Mouse (Mus musculus) forebrain, embryonic 12.5 days (tissue): Measurements from ENCODE around the gene Il31ra. TPM values are rescaled to one million over a fixed set of nuclear protein-coding genes. Genes with fewer than 3 reads are reported as not detected.

Source experiments
- ATAC-seq: fragments of 200-750 bp; cut with Nextera tagmentation; 2 replicates; pipeline ENCODE4 v1.8.0; 2017; ENCODE audit warnings: moderate TSS enrichment; ENCODE audit not compliant: low FRiP score
- H3K27ac ChIP-seq: fragments of 300-500 bp; sonication (generic); 2 replicates; pipeline ENCODE4 v1.5.1; 2016; ENCODE audit warnings: mild to moderate bottlenecking
- H3K27me3 ChIP-seq: fragments of 300-500 bp; sonication (generic); 2 replicates; pipeline ENCODE4 v1.6.1; 2016; ENCODE audit warnings: mild to moderate bottlenecking
- H3K36me3 ChIP-seq: fragments of 300-500 bp; sonication (generic); replicated peaks from 2 replicates; pipeline ENCODE4 v1.6.1; 2016; ENCODE audit warnings: mild to moderate bottlenecking
- H3K4me1 ChIP-seq: fragments of 300-500 bp; sonication (generic); 2 replicates; pipeline ENCODE4 v1.6.1; 2016
- H3K4me2 ChIP-seq: fragments of 300-500 bp; sonication (generic); 2 replicates; pipeline ENCODE4 v1.6.1; 2016; ENCODE audit warnings: mild to moderate bottlenecking, moderate library complexity
- H3K4me3 ChIP-seq: fragments of 300-500 bp; sonication (generic); replicated peaks from 2 replicates; pipeline ENCODE4 v1.5.1; 2016; ENCODE audit warnings: mild to moderate bottlenecking
- H3K9ac ChIP-seq: fragments of 300-500 bp; sonication (generic); 2 replicates; pipeline ENCODE4 v1.6.1; 2016; ENCODE audit warnings: mild to moderate bottlenecking
- H3K9me3 ChIP-seq: fragments of 300-500 bp; sonication (generic); 2 replicates; pipeline ENCODE4 v1.6.1; 2016
- WGBS: fragments of 180-500 bp; shearing (Covaris S2); methylation state at CpG from one replicate; pipeline ENCODE4 v1.1.7; 2016; 5-methylcytosine and 5-hydroxymethylcytosine counted together
- polyA plus RNA-seq: library from polyadenylated mRNA; unstranded; fragments of >200 nt; fragmentation: Nextera tagmentation; extraction: Ambion mirVana; gene quantifications from 2 replicates; pipeline ENCODE4 v1.2.1, GENCODE M21; 2016

Il31ra gene
- polyA plus RNA-seq, 1 experiment from 2014 or later: 0.06 TPM

DNA sequence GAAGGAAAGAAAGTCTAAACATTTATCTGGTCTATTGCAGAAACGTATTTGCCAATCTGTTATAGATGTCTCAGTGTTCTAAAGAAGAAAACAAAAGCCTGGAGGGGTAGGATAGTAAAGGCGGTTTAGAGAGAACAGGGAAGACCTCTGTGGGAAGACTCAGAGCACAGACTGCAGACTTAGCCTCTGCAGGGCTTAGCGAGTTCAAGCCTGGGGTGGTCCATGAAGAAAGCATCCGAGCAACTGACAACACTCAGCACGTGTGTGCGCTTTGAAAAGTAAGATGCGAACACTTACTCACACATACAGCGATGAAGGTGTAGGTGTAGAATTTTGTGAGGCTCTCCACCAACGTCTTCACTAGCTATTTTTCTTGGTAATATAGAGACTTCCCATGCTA, 123.0 kb downstream of the Il31ra start:
- no peaks in the 10 kb centered on the region; the same call in 1 of the 2 replicates for H3K36me3 ChIP-seq
- no peaks in the 10 kb centered on the region for H3K9me3 ChIP-seq
- H3K27ac ChIP-seq: no peak overlapping the region
- 94% methylated on average over 9 of the region's 9 CpGs for WGBS
- H3K4me3 ChIP-seq: no peak overlapping the region
- H3K27me3 ChIP-seq: no peaks in the 10 kb centered on the region
- ATAC-seq: no peak
- H3K4me1 ChIP-seq: no peaks in the 10 kb centered on the region
- H3K4me2 ChIP-seq: no peak overlapping the region
- no peak overlapping the region for H3K9ac ChIP-seq

Other genes with a start within 250 kb of the Il31ra start
- 30.4 and 31.6 TPM in 2 replicates for gene Il6st, start 130.3 kb downstream of the Il31ra start, polyA plus RNA-seq
- 0.77 and 0.86 TPM in 2 replicates for gene Ddx4, start 58.1 kb upstream of the Il31ra start, polyA plus RNA-seq
- 21.8 and 22.2 TPM in 2 replicates for gene Slc38a9, start 66.4 kb upstream of the Il31ra start, polyA plus RNA-seq
- gene Plpp1, start 206.4 kb upstream of the Il31ra start, polyA plus RNA-seq: 17.8 and 19.1 TPM in 2 replicates